Mouse (Mus musculus) thymus, adult 2 months (tissue): ENCODE results near the gene Ick.

Experiments
- CTCF ChIP-seq: fragments of 200-500 bp; IDR thresholded peaks from 2 replicates; pipeline ENCODE4 v1.5.1; 2012; ENCODE audit warnings: mild to moderate bottlenecking, control low read depth, low read length, moderate library complexity, borderline replicate concordance; ENCODE audit not compliant: control insufficient read depth, poor library complexity, insufficient read depth; ENCODE audit errors: extremely low read depth
- POLR2A ChIP-seq: fragments of 200-500 bp; IDR thresholded peaks from 2 replicates; pipeline ENCODE4 v1.6.1; 2012; ENCODE audit warnings: mild to moderate bottlenecking, low read length, control low read depth, moderate library complexity; ENCODE audit not compliant: control insufficient read depth, poor library complexity, insufficient read depth; ENCODE audit errors: extremely low read depth

- TF ChIP-seq CTCF: no peak
- TF ChIP-seq POLR2A: no peak
Measured at GRCm38 (mm10) chr9:78212341-78213049, 103.5 kb downstream of the Ick start.
